Mouse (Mus musculus) cerebellum, adult 2 months (tissue): ENCODE measurements at regions not wholly inside any gene's neighbourhood (a gene's known extent, or its start where the extent isn't known, plus 50 kb on each side); places are given as distances from the start of the nearest gene placed in this dataset.

ENCODE experiments used
- CTCF ChIP-seq: fragments of 200-500 bp; IDR thresholded peaks from 2 replicates; pipeline ENCODE4 v1.5.1; 2011; ENCODE audit warnings: low read depth, mild to moderate bottlenecking, control low read depth, low read length, moderate library complexity, borderline replicate concordance; ENCODE audit not compliant: insufficient read depth
- POLR2A ChIP-seq: fragments of 200-500 bp; IDR thresholded peaks from 2 replicates; pipeline ENCODE4 v1.6.1; 2011; ENCODE audit warnings: low read length, control low read depth, borderline replicate concordance; ENCODE audit not compliant: insufficient read depth

- no peak for TF ChIP-seq CTCF
- no peak for TF ChIP-seq POLR2A
These were observed 111.8 kb upstream of the Tmem189 start for GRCm38 (mm10) chr2:167801389-167801788.
